Mouse (Mus musculus) G1E (cell line): ENCODE measurements around the gene Slc6a1.

Source experiments
- CTCF ChIP-seq: IDR thresholded peaks from 2 replicates; pipeline ENCODE4 v1.5.1; 2012; ENCODE audit warnings: low read depth, low read length, inconsistent platforms, mixed read lengths
- GATA1 ChIP-seq: IDR thresholded peaks from 2 replicates; pipeline ENCODE4 v1.6.1; 2012; ENCODE audit warnings: borderline replicate concordance, low read length, inconsistent platforms, mixed read lengths
- TAL1 ChIP-seq: conservative IDR thresholded peaks from 2 replicates; pipeline ENCODE4 v1.6.1; 2012; ENCODE audit warnings: low read depth, low read length, inconsistent platforms, mixed read lengths

GRCm38 (mm10) chr6:114261609-114262008, 20.8 kb upstream of the Slc6a1 start:
- TF ChIP-seq CTCF (no peak), GATA1 (no peak), TAL1 (no peak)
